Mouse (Mus musculus) forebrain, embryonic 10.5 days (tissue): ENCODE measurements around the gene Tm9sf1. TPM values are rescaled to one million over a fixed set of nuclear protein-coding genes. Genes with fewer than 3 reads are reported as not detected.

ENCODE experiments used
- DNase-seq: peaks from one replicate; pipeline ENCODE4 v3.0.0-alpha.2; 2017; ENCODE audit warnings: low spot score; ENCODE audit errors: extremely low spot score
- H3K27ac ChIP-seq: fragments of 300-500 bp; sonication (generic); 2 replicates; pipeline ENCODE4 v1.5.1; 2016; ENCODE audit warnings: mild to moderate bottlenecking
- H3K27me3 ChIP-seq: fragments of 300-500 bp; sonication (generic); 2 replicates; pipeline ENCODE4 v1.6.1; 2016; ENCODE audit warnings: mild to moderate bottlenecking; ENCODE audit not compliant: poor library complexity, severe bottlenecking
- H3K36me3 ChIP-seq: fragments of 300-500 bp; sonication (generic); replicated peaks from 2 replicates; pipeline ENCODE4 v1.6.1; 2016; ENCODE audit warnings: mild to moderate bottlenecking, moderate library complexity
- H3K4me1 ChIP-seq: fragments of 300-500 bp; sonication (generic); 2 replicates; pipeline ENCODE4 v1.6.1; 2016
- H3K4me3 ChIP-seq: fragments of 300-500 bp; sonication (generic); 2 replicates; pipeline ENCODE4 v1.5.1; 2016; ENCODE audit warnings: mild to moderate bottlenecking, moderate library complexity
- H3K9me3 ChIP-seq: fragments of 300-500 bp; sonication (generic); 2 replicates; pipeline ENCODE4 v1.6.1; 2016; ENCODE audit warnings: mild to moderate bottlenecking, moderate library complexity
- WGBS: fragments of 180-500 bp; shearing (Covaris S2); methylation state at CpG from one replicate; pipeline ENCODE4 v1.1.7; 2016; 5-methylcytosine and 5-hydroxymethylcytosine counted together
- polyA plus RNA-seq: library from polyadenylated mRNA; unstranded; fragments of >200 nt; fragmentation: Nextera tagmentation; extraction: Ambion mirVana; gene quantifications from 2 replicates; pipeline ENCODE4 v1.2.1, GENCODE M21; 2016

Tm9sf1 gene
- polyA plus RNA-seq, 1 experiment from 2014 or later, result 78.7 TPM

DNA sequence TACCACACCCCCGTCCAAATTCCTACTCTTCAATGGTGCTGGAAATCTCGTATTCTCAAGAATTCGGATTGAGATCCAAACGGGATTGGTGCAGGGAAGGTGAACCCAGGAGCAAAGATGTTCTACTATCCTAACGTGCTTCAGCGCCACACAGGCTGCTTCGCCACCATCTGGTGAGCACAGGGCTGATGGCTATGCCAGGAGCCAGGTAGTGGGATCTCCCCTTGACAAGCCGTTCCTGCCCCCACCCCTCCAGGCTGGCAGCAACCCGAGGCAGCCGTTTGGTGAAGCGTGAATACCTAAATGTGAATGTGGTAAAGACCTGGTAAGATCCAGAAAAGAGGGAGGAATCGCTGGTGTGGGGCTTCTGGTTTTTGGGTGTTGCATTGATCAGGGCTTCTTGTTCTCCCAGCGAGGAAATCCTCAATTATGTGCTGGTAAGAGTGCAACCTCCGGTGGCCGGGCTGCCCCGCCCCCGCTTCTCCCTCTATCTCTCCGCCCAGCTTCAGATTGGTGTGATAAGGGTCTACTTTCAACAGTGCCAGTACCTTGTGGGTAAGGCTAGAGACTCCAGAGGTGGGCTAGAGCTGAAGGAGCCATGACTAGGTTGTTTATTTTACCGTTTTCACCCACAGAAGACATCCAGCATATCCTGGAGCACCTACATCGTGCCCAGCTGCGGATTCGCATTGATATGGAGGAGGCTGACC is 25.0 kb downstream of the Tm9sf1 start:
- no peaks in the 10 kb centered on the region for H3K9me3 ChIP-seq
- H3K27me3 ChIP-seq, result peaks cover 13% of the 10 kb centered on the region
- H3K4me1 ChIP-seq, result peaks cover 20% of the 10 kb centered on the region
- no peak for DNase-seq
- 59% methylated on average over 22 of the region's 22 CpGs for WGBS
- H3K36me3 ChIP-seq, result peaks cover 6% of the 10 kb centered on the region
- H3K27ac ChIP-seq, result 0 out of 2 replicates have a peak overlapping the region, but pooled peaks have one; percentile 42
- peak overlapping the region; percentile 36 for H3K4me3 ChIP-seq

GRCm38 (mm10) chr14:55617822-55618221 is 25.8 kb downstream of the Tm9sf1 start, which contains the start of gene Rec8:
Gene Rec8, plus strand, starts transcription at chr14:55618037.
- WGBS, result 28% methylated on average over 21 of the region's 21 CpGs
- Histone ChIP-seq H3K4me1 (peaks cover 20% of the 10 kb centered on the region), H3K27me3 (peaks cover 13% of the 10 kb centered on the region), H3K4me3 (peak within 1 kb of the TSS; percentile 36), H3K9me3 (no peaks in the 10 kb centered on the region), H3K27ac (peak within 1 kb of the TSS; percentile 42; the same call in 1 of the 2 replicates), H3K36me3 (no peaks in the 10 kb centered on the region; the same call in 1 of the 2 replicates)
- DNase-seq, result peak; percentile 63

DNA sequence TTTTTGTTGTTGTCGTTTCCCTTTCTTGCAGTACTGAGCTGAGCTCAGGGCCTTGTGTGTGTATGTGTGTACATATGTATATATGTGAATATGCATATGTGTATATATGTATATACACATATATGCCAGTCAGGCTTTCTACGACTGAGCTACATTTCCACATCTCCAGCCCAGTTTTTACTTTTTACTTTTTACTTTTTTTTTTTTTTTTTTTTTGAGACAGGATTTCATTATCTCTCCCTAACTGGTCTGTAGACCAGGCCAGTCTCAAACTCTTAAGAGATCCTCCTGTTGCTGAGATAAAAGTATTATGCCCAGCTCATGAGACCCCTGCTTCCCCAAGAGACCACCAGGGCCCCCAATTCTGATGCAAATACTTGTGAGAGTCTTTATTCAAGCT is 26.8 kb downstream of the Tm9sf1 start:
- no peaks in the 10 kb centered on the region for H3K36me3 ChIP-seq
- DNase-seq, result no peak
- H3K27ac ChIP-seq, result no peak overlapping the region
- H3K4me3 ChIP-seq, result no peak overlapping the region
- 89% methylated on average over 2 of the region's 2 CpGs for WGBS
- no peaks in the 10 kb centered on the region for H3K9me3 ChIP-seq
- H3K27me3 ChIP-seq, result peaks cover 13% of the 10 kb centered on the region
- H3K4me1 ChIP-seq, result peaks cover 20% of the 10 kb centered on the region

DNA sequence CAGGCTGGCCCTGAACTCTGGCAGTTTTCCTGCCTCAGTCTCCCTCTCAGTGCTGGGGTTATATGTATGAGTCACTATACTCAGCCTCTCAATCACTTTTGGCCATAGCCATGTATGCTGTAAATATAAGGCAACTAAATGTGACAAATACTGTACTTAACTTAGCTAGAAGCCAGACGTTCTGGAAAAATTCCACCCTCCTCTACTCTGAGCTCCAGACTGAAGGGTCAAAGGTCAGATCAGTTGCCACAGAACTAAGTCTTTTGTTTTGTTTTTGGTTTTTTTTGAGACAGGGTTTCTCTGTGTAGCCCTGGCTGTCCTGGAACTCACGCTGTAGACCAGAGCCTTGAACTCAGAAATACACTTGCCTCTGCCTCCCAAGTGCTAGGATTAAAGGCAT is 27.7 kb downstream of the Tm9sf1 start:
- WGBS, result 50% methylated on average over 2 of the region's 2 CpGs
- Histone ChIP-seq H3K4me1 (peaks cover 20% of the 10 kb centered on the region), H3K36me3 (no peaks in the 10 kb centered on the region), H3K27me3 (peaks cover 13% of the 10 kb centered on the region), H3K4me3 (no peak overlapping the region), H3K27ac (no peak overlapping the region), H3K9me3 (no peaks in the 10 kb centered on the region)
- DNase-seq, result no peak

DNA sequence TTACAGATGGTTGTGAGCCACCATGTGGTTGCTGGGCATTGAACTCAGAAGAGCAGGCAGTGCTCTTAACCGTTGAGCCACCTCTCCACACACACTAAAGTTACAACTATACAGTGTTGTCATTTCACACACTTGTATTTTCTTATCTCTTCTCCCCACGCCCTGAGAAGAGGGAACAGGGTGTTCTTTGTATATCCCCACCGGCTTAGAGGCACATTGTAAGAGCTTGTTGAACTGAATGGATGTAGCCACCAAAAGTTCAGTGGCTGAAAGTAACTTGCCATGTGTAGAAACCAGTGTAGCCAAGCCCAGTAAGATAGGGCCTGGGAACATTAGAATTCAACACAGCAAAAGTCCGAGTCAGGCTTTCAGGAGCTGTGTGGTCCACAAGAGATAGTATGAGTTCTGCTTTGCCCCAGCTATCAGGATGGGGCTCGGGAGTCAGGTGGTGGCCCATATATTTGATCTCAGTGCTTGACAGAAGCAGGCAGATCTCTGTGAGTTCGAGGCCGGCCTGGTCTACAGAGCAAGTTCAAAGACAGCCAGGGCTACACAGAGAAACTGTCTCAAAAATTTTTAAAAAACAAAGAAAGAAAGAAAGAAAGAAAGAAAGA is 28.9 kb downstream of the Tm9sf1 start:
- no peak for DNase-seq
- Histone ChIP-seq H3K9me3 (no peaks in the 10 kb centered on the region), H3K4me3 (no peak overlapping the region), H3K36me3 (peaks cover 9% of the 10 kb centered on the region), H3K4me1 (peaks cover 20% of the 10 kb centered on the region), H3K27me3 (peaks cover 13% of the 10 kb centered on the region), H3K27ac (no peak overlapping the region)
- 82% methylated on average over 7 of the region's 7 CpGs for WGBS

DNA sequence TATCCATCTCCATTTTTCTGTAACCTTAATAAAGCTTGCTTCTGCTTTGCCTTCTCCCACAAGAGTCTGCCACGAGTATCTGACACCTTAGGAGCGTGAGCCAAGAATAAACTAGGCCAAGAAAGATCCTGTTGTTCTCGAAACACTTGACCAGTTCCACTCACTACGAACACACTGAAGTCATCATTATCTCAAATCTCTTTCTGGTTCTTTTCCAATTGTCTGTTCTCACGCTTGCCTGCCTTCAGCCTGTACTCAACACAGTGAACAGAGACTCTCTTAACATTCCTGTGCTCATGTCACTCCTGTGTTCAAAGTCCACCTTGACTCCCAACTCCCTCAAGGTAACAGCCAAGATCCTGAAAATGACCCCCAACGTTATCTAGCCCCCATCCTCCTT is 30.3 kb downstream of the Tm9sf1 start:
- peaks cover 22% of the 10 kb centered on the region for H3K36me3 ChIP-seq
- H3K4me1 ChIP-seq, result peaks cover 12% of the 10 kb centered on the region
- no peak overlapping the region for H3K4me3 ChIP-seq
- DNase-seq, result no peak
- 84% methylated on average over 6 of the region's 6 CpGs for WGBS
- H3K27me3 ChIP-seq, result peaks cover 4% of the 10 kb centered on the region; the same call in 1 of the 2 replicates
- H3K27ac ChIP-seq, result no peak overlapping the region
- no peaks in the 10 kb centered on the region for H3K9me3 ChIP-seq

DNA sequence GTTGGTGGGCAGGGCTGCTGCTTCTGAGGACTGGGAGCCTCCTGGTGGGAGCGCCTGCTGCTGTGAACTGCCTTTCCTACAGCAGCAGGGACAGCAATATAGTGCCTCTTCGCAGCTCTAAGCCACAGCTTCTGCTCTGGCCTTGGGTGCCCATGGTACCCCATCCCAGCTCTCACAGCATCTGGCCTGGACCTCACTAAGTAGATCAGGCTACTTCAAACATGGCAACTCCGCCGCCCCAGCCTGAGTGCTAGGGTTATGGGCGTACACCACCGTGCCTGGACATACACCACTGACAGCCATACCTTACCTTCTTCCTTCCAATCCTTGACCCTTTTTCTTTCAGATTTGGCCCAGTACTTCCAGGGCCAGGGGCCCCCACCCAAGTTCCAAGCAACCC is 35.3 kb downstream of the Tm9sf1 start:
- peaks cover 65% of the 10 kb centered on the region for H3K36me3 ChIP-seq
- no peaks in the 10 kb centered on the region for H3K9me3 ChIP-seq
- WGBS, result 91% methylated on average over 6 of the region's 6 CpGs
- no peak overlapping the region for H3K4me3 ChIP-seq
- no peak for DNase-seq
- no peak overlapping the region for H3K27ac ChIP-seq
- H3K27me3 ChIP-seq, result no peaks in the 10 kb centered on the region
- H3K4me1 ChIP-seq, result peaks cover 14% of the 10 kb centered on the region

GRCm38 (mm10) chr14:55605743-55606459 is 37.7 kb downstream of the Tm9sf1 start:
- Histone ChIP-seq H3K27me3 (no peaks in the 10 kb centered on the region), H3K27ac (no peak overlapping the region), H3K4me3 (no peak overlapping the region), H3K9me3 (no peaks in the 10 kb centered on the region), H3K36me3 (peaks cover 89% of the 10 kb centered on the region), H3K4me1 (peaks cover 15% of the 10 kb centered on the region)
- 96% methylated on average over 16 of the region's 16 CpGs for WGBS
- no peak for DNase-seq

- Histone ChIP-seq H3K4me3 (no peak overlapping the region; the same call in 1 of the 2 replicates), H3K27me3 (no peaks in the 10 kb centered on the region), H3K9me3 (no peaks in the 10 kb centered on the region), H3K27ac (no peak overlapping the region), H3K36me3 (peaks cover 92% of the 10 kb centered on the region), H3K4me1 (peaks cover 15% of the 10 kb centered on the region)
- no peak for DNase-seq
- WGBS, result 93% methylated on average over 11 of the region's 11 CpGs
Observed at GRCm38 (mm10) chr14:55604823-55605222, 38.8 kb downstream of the Tm9sf1 start.

DNA sequence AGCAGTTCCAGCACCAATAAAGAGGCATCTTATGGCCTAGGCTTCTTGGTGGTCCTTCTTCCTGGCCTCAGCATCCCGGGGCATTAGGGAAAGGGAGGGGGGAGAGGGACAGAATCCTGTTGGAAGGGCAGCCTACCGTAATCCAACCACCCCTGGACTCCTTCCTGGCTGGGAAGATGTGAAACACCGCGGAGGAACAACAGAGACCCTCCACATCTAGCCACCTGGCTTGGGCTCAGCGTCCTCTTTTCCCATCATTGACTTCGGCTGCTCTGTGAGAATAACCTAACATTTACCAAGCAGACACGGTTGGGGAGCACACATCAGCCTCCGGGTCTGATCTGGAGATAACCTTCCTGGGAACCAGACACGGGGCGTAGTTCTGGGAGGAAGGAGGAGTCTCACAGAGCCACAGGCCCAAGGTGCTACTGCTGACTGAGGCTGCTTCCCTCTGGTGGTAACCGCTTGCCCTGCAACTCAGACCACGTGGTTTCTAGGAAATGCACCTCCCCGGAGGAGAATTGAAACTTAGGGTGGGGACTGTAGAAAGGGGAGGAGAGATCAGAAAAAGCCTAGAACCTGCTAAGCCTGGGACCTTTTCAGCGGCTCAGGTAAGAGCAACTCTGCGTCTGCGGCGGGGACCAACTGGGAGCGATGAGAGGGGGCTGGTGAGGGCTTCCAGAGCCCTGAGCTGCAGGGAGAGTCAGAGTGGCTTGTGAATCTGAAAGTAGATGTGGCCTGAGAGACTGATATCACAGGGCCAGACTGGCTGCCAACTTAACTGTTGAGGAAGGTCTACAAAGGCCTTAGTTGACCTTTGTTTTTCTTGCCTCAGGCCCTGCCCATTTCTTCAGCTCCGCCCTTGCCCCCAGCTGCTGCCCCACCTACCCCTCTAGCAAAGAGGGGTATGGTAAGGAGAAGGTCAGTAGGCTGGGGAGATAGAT is 39.7 kb downstream of the Tm9sf1 start:
- peak; percentile 83 for DNase-seq
- peaks cover 15% of the 10 kb centered on the region for H3K4me1 ChIP-seq
- H3K36me3 ChIP-seq, result peaks cover 92% of the 10 kb centered on the region
- peak overlapping the region; percentile 78 for H3K27ac ChIP-seq
- no peaks in the 10 kb centered on the region for H3K9me3 ChIP-seq
- peak overlapping the region; percentile 42 for H3K4me3 ChIP-seq
- 23% methylated on average over 19 of the region's 19 CpGs for WGBS
- H3K27me3 ChIP-seq, result no peaks in the 10 kb centered on the region

- Histone ChIP-seq H3K27me3 (no peaks in the 10 kb centered on the region), H3K36me3 (peaks cover 92% of the 10 kb centered on the region), H3K4me1 (peaks cover 15% of the 10 kb centered on the region), H3K4me3 (peak within 1 kb of the TSS; percentile 42), H3K27ac (peak within 1 kb of the TSS; percentile 78), H3K9me3 (no peaks in the 10 kb centered on the region)
- no peak for DNase-seq
- 89% methylated on average over 7 of the region's 7 CpGs for WGBS
Observed at GRCm38 (mm10) chr14:55603271-55603632, 40.4 kb downstream of the Tm9sf1 start, which contains the start of gene Irf9. Gene Irf9, plus strand, starts transcription at chr14:55603571.
